Mouse (Mus musculus) testis, adult 2 months (tissue): ENCODE measurements at regions not wholly inside any gene's neighbourhood (a gene's known extent, or its start where the extent isn't known, plus 50 kb on each side); places are given as distances from the start of the nearest gene placed in this dataset.

Experiments used
- CTCF ChIP-seq: fragments of 200-500 bp; IDR thresholded peaks from 2 replicates; pipeline ENCODE4 v1.5.1; 2012; ENCODE audit warnings: low read depth, mild to moderate bottlenecking, inconsistent platforms, low read length, moderate library complexity; ENCODE audit not compliant: control insufficient read depth, insufficient read depth, insufficient replicate concordance
- POLR2A ChIP-seq: fragments of 200-500 bp; IDR thresholded peaks from 2 replicates; pipeline ENCODE4 v1.6.1; 2012; ENCODE audit warnings: low read depth, mild to moderate bottlenecking, inconsistent platforms, low read length, moderate library complexity; ENCODE audit not compliant: control insufficient read depth

DNA sequence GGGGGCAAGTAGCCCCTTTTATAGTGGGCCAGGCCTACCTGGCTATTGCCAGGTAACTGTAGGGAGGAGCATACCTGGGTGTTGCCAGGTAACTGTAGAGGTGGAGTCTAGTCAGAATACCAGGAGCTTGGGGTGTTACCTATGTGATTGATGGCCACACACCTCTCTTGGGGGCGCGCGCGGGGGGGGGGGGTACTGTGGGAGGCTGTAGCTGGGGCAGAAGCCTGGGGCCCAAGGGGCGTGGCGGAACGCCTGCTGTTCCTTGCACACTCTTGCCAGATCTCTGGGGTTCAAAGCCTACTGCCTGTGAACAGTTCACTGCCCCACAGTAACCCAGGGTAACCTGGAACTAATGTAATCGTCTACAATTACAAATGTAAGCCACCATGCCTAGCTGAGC, 96.6 kb downstream of the H2al2a start:
- no peak for TF ChIP-seq CTCF
- no peak for TF ChIP-seq POLR2A
